Mouse (Mus musculus): ENCODE results near the gene Heatr5a. TPM values are rescaled to one million over a fixed set of nuclear protein-coding genes. Genes with fewer than 3 reads are reported as not detected.

Heatr5a gene
- total RNA-seq, 2 experiments from 2014 or later = 22.2 to 22.4 TPM

GRCm38 (mm10) chr12:51884801-51885200, 86.3 kb downstream of the Heatr5a start:
- no peak for DNase-seq

GRCm38 (mm10) chr12:51883297-51883805, 87.8 kb downstream of the Heatr5a start:
- peak; percentile 27 to 42 for DNase-seq

- peak; percentile 84 to 88 for DNase-seq
These were observed 88.4 kb downstream of the Heatr5a start for GRCm38 (mm10) chr12:51882606-51883296.

GRCm38 (mm10) chr12:51881775-51882174, 89.3 kb downstream of the Heatr5a start:
- no peak for DNase-seq

GRCm38 (mm10) chr12:51871446-51872144, 99.5 kb downstream of the Heatr5a start:
- no peak for DNase-seq

- no peak for DNase-seq
These were observed 101.6 kb downstream of the Heatr5a start for GRCm38 (mm10) chr12:51869511-51869910.

- DNase-seq = no peak
These were observed 104.0 kb downstream of the Heatr5a start for GRCm38 (mm10) chr12:51867076-51867475.

- peak; percentile 28 to 40 for DNase-seq
These were observed 104.8 kb downstream of the Heatr5a start for GRCm38 (mm10) chr12:51866226-51866910.

GRCm38 (mm10) chr12:51865790-51866179, 105.3 kb downstream of the Heatr5a start:
- peak in 1 of 2 experiments; percentile 43 for DNase-seq

GRCm38 (mm10) chr12:51865061-51865789, 105.9 kb downstream of the Heatr5a start:
- peak; percentile 61 to 66 for DNase-seq

GRCm38 (mm10) chr12:51863116-51864002, 107.8 kb downstream of the Heatr5a start:
- DNase-seq = no peak

- no peak for DNase-seq
These were observed 112.7 kb downstream of the Heatr5a start for GRCm38 (mm10) chr12:51858134-51859028.

GRCm38 (mm10) chr12:51856768-51857295, 114.3 kb downstream of the Heatr5a start:
- DNase-seq = no peak

GRCm38 (mm10) chr12:51855872-51856271, 115.2 kb downstream of the Heatr5a start:
- DNase-seq = no peak

GRCm38 (mm10) chr12:51855453-51855852, 115.7 kb downstream of the Heatr5a start:
- DNase-seq = no peak

- DNase-seq = no peak
These were observed 119.5 kb downstream of the Heatr5a start for GRCm38 (mm10) chr12:51851617-51852016.

GRCm38 (mm10) chr12:51851155-51851554, 120.0 kb downstream of the Heatr5a start:
- DNase-seq = no peak

- no peak for DNase-seq
These were observed 120.8 kb downstream of the Heatr5a start for GRCm38 (mm10) chr12:51850339-51850738.

- no peak for DNase-seq
These were observed 121.2 kb downstream of the Heatr5a start for GRCm38 (mm10) chr12:51849902-51850301.
